Mouse (Mus musculus) ES-E14 (cell line): ENCODE measurements at regions not wholly inside any gene's neighbourhood (a gene's known extent, or its start where the extent isn't known, plus 50 kb on each side); places are given as distances from the start of the nearest gene placed in this dataset.

Experiments
- DNase-seq: peaks from one replicate; pipeline ENCODE4 v3.0.0-alpha.2; 2013; ENCODE audit warnings: low read depth, low spot score
- H3K27ac ChIP-seq: 2 replicates; pipeline ENCODE4 v1.5.1; 2012; ENCODE audit warnings: low read depth, mild to moderate bottlenecking, low read length, moderate library complexity, mixed read lengths; ENCODE audit not compliant: poor library complexity, insufficient read depth, severe bottlenecking
- H3K36me3 ChIP-seq: 2 replicates; pipeline ENCODE4 v1.6.1; 2012; ENCODE audit warnings: mild to moderate bottlenecking, low read length, moderate library complexity, mixed read lengths; ENCODE audit not compliant: control insufficient read depth, poor library complexity, insufficient read depth, severe bottlenecking
- H3K4me1 ChIP-seq, 2 experiments: fragments of 150-350 bp in 1 of 2; sonication (generic) in 1 of 2; 2 replicates each; pipeline ENCODE4 v1.6.1; 2012; ENCODE audit warnings: low read length in 2 of 2, mild to moderate bottlenecking in 1 of 2, mixed read lengths in 1 of 2; ENCODE audit not compliant: control insufficient read depth in 2 of 2, insufficient read depth in 2 of 2, poor library complexity in 1 of 2
- H3K4me3 ChIP-seq, 2 experiments: fragments of 150-350 bp in 1 of 2; sonication (generic) in 1 of 2; 2 replicates each; pipeline ENCODE4 v1.5.1; 2012; ENCODE audit warnings: low read length in 2 of 2, low read depth in 1 of 2, mild to moderate bottlenecking in 1 of 2, mixed read lengths in 1 of 2; ENCODE audit not compliant: insufficient read depth in 1 of 2, poor library complexity in 1 of 2, severe bottlenecking in 1 of 2
- H3K9ac ChIP-seq: 2 replicates; pipeline ENCODE4 v1.6.1; 2012; ENCODE audit warnings: low read depth, mild to moderate bottlenecking, low read length, mixed read lengths; ENCODE audit not compliant: poor library complexity, insufficient read depth, severe bottlenecking
- H3K9me3 ChIP-seq: fragments of 150-350 bp; sonication (generic); 2 replicates; pipeline ENCODE4 v1.6.1; 2012; ENCODE audit warnings: low read depth, mild to moderate bottlenecking, low read length; ENCODE audit not compliant: control insufficient read depth, insufficient read depth
- CHD2 ChIP-seq: IDR thresholded peaks from 2 replicates; pipeline ENCODE4 v1.6.1; 2014; ENCODE audit warnings: mild to moderate bottlenecking, low read depth, low read length, inconsistent platforms
- HCFC1 ChIP-seq: IDR thresholded peaks from 2 replicates; pipeline ENCODE4 v1.6.1; 2012; ENCODE audit warnings: low read length, inconsistent platforms, borderline replicate concordance; ENCODE audit not compliant: insufficient read depth
- MAFK ChIP-seq: IDR thresholded peaks from 2 replicates; pipeline ENCODE4 v1.6.1; 2014; ENCODE audit warnings: mild to moderate bottlenecking, low read depth, low read length, inconsistent platforms; ENCODE audit not compliant: insufficient read depth
- ZC3H11A ChIP-seq: IDR thresholded peaks from 2 replicates; pipeline ENCODE4 v1.6.1; 2012; ENCODE audit warnings: low read depth, mild to moderate bottlenecking, inconsistent platforms, low read length, borderline replicate concordance
- ZNF384 ChIP-seq: IDR thresholded peaks from 2 replicates; pipeline ENCODE4 v1.6.1; 2012; ENCODE audit warnings: low read depth, low read length, inconsistent platforms
- in situ Hi-C, 2 experiments: fragments of 600-800 bp; cut with MboI; formaldehyde crosslinking; loops; one replicate each; pipeline ENCODE4 v1.15.1; 2025; ENCODE audit warnings: low sequenced_read_pairs in 2 of 2, inconsistent platforms in 1 of 2; ENCODE audit not compliant: unreplicated experiment in 2 of 2

- TF ChIP-seq ZNF384: no peak
- TF ChIP-seq ZC3H11A: no peak
- TF ChIP-seq CHD2: no peak
- no peak for TF ChIP-seq HCFC1
- no peak for TF ChIP-seq MAFK
- Histone ChIP-seq H3K36me3 (no peaks in the 10 kb centered on the region), H3K9ac (no peak overlapping the region), H3K27ac (no peak overlapping the region), H3K4me1 (no peaks in the 10 kb centered on the region), H3K9me3 (no peaks in the 10 kb centered on the region), H3K4me3 (no peak overlapping the region)
- no peak for DNase-seq
- in situ Hi-C loops: no loop called here
Measured at GRCm38 (mm10) chr4:35284611-35285010, 58.6 kb upstream of the C9orf72 start.
